Mouse (Mus musculus): Measurements from ENCODE around the gene Nup93.

DNA sequence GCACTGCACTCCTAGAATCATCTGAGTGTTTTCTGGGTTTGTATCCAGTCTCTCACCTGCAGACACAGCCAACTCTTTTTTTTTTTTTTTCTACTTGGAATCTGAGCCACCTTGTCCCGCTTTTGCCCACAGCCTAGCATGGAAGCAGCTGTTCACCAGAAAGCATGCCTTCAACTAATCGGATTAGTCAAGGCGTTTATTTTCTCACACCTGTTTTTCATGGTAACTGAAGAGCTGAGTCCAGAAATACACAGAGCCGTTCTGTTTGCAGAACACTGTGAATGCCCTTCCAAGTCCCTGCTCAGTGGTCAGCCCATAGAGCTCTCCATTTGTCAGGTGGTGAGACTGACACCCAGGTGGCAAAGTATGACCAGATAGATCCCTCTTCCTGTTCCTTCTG is 107.7 kb downstream of the Nup93 start:
- no peak for TF ChIP-seq CTCF (IDR thresholded peaks at IDR 0.05; ENCODE audit: low read depth, low read length)
- no peak for TF ChIP-seq POLR2A (IDR thresholded peaks at IDR 0.05; ENCODE audit: extremely low read depth, insufficient read depth, low read length)
